Mouse (Mus musculus): ENCODE data around the gene Cd83. TPM values are rescaled to one million over a fixed set of nuclear protein-coding genes. Genes with fewer than 3 reads are reported as not detected.

Gene Cd83
- total RNA-seq (2021): 1 to 10 TPM; 5.5 to 6.4 TPM
- long read RNA-seq, experiment 1, transcript Cd83-201 (5 exons, 2,477 nt): major isoform, 18 of 21 reads
- long read RNA-seq, experiment 1, partial matches to known transcripts: 0 of 21 reads
- long read RNA-seq, experiment 1, other reads (novel, unspliced or antisense): 3 of 21 reads
- long read RNA-seq, experiment 2, transcript Cd83-201 (5 exons, 2,477 nt): major isoform, 16 of 19 reads
- long read RNA-seq, experiment 2, partial matches to known transcripts: 0 of 19 reads
- long read RNA-seq, experiment 2, other reads (novel, unspliced or antisense): 1 of 19 reads

GRCm38 (mm10) chr13:43784725-43785711, at the start of gene Cd83:
Cd83 (plus strand) TSS chr13:43784775.
- intact Hi-C loops (cut with DNase I): no loop called here
- DNase-seq (ENCODE audit: low spot score in 2 of 2): peak; percentile 50 to 53

DNA sequence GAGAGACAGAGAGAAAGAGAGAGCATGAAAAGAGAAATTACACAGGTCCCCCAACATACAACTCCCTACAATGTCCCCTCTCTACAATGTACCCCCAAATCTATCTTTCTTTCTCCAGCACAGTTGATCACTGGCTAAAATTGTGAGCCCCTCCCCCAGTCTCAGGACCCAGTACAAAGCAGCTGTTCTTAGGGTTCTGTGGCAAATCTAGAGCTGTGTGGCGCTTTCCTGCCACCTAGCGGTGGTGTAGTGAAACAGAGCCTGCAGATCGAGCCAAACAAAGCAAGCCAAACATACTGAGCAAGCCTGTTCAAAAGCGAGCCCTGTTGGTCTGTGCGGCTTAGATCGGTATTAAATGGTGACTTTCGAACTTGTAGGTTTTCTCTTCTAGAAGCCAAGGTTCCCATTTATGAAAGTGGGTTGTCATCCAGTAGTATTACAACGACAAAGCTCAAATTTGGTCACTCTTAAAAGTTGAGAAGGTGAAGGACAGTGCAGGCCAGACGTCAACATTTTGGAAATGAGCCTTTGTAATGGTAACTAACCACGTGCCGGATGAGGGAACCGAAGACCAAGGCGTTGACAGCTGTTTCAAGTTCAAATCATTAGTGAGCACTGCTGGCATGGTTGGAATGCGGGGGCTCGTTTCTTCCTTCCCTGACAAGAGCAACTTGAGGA, 44.8 kb upstream of the Cd83 start:
- peak; percentile 85 to 86 for DNase-seq (ENCODE audit: low spot score in 2 of 2)
- intact Hi-C loops (cut with DNase I): loop anchor here (2.0 to 10.0 kb wide), 3 partner anchors 143 to 565 kb away; partner anchors contain the start of genes Mcur1 and Tbc1d7

DNA sequence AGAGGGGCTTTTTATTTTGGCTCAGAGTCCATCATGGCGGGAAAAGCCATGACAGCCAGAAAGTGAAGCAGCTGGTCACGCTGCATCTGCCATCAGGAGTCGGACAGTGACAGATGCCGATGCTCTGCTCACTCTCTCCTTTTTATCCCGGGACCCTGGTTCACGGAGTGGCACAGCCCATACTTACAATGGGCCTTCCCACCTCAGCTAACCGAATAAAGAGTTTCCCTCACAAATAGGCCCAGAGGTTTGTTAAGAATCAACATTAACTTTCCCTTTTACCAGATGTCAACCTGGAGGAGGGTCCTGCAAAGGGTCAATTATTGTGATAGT, 44.3 kb upstream of the Cd83 start:
- no peak for DNase-seq (ENCODE audit: low spot score in 2 of 2)
- intact Hi-C loops (cut with DNase I): no loop called here

- DNase-seq (ENCODE audit: low spot score in 2 of 2): no peak
- intact Hi-C loops (cut with DNase I): no loop called here
Observed at GRCm38 (mm10) chr13:43742677-43743076, 41.9 kb upstream of the Cd83 start.

- intact Hi-C loops (cut with DNase I): no loop called here
- DNase-seq (ENCODE audit: low spot score in 2 of 2): no peak
Observed at GRCm38 (mm10) chr13:43744259-43744658, 40.3 kb upstream of the Cd83 start.

- intact Hi-C loops (cut with DNase I): no loop called here
- DNase-seq (ENCODE audit: low spot score in 2 of 2): no peak
Observed at GRCm38 (mm10) chr13:43750301-43750700, 34.3 kb upstream of the Cd83 start.

DNA sequence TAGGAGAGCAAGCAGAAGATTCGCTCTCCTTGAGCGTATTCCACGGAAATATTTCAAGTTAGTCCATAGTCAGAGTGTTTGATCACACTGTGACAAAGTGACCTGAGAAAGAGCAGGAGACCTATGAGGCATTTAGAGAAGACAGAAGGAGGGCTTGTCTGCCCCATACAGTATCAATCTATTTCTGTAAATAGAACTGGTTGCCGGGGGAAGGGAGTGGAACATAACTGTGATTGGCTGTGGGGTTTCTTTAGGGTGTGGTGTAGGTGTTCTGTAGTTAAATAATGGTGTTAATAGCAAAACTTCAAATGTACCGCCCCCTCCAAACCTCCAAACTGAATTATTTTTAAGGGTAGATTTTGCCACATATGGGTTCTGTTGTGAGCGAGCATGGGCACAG, 33.6 kb upstream of the Cd83 start:
- no peak for DNase-seq (ENCODE audit: low spot score in 2 of 2)
- intact Hi-C loops (cut with DNase I): no loop called here

GRCm38 (mm10) chr13:43752407-43752806, 32.2 kb upstream of the Cd83 start:
- no peak for DNase-seq (ENCODE audit: low spot score in 2 of 2)
- intact Hi-C loops (cut with DNase I): no loop called here

DNA sequence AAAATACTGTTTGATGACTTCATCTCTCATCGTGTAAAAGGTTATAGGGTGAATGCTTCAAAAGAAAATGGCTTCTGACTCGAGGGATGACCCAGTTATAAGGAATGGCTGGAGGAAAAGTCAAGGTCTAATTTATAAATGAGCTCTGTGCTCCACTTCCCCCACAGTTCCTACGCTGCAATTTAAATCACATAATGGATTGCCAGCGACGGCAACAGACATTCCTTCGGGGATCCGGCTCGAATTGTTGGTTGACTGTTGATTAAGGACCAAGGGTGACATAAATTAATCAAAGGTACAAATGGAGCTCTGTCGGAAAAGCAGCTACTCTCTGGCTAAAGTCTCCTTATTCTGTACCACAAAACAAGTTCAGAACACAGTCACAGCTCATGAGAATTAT, 30.9 kb upstream of the Cd83 start:
- intact Hi-C loops (cut with DNase I): no loop called here

GRCm38 (mm10) chr13:43754455-43755128, 30.0 kb upstream of the Cd83 start:
- intact Hi-C loops (cut with DNase I): no loop called here
- DNase-seq (ENCODE audit: low spot score in 2 of 2): no peak

More for the DNA sequence above, 30.9 kb upstream of the Cd83 start:
- DNase-seq (ENCODE audit: low spot score in 2 of 2): no peak

GRCm38 (mm10) chr13:43755573-43755972, 29.0 kb upstream of the Cd83 start:
- intact Hi-C loops (cut with DNase I): no loop called here
- no peak for DNase-seq (ENCODE audit: low spot score in 2 of 2)

DNA sequence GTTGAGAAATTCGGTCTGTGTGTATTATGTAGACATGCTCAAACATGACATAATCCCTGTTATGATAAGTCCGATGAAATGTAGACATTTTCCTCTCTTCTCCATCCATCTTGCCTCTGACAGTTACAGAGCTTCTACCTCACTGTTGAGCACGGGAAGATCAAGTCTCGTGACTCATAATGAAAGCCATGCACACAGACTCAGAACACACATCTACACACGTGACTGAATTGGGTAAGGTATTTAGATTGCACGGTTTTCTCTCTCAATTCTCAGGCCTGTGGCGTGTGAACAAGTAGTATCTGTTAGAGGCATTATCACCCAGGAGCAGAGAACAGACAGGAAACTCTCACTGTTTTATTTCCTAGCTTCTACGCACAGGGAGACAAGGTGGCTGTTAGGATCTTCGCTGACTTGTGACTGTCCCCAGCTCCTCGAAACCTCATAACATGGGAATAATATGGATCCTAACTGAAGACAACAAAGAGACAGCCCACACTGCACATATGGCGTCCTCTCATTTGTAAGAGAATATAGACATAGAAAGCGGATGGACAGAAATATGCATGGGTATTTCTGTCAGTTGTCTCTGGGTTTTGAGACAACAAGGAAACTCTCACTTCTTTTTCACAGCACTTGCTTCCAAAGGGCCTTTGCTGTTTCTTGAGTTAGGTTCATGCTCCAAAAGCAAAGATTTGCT, 23.3 kb upstream of the Cd83 start:
- DNase-seq (ENCODE audit: low spot score in 2 of 2): no peak
- intact Hi-C loops (cut with DNase I): no loop called here

DNA sequence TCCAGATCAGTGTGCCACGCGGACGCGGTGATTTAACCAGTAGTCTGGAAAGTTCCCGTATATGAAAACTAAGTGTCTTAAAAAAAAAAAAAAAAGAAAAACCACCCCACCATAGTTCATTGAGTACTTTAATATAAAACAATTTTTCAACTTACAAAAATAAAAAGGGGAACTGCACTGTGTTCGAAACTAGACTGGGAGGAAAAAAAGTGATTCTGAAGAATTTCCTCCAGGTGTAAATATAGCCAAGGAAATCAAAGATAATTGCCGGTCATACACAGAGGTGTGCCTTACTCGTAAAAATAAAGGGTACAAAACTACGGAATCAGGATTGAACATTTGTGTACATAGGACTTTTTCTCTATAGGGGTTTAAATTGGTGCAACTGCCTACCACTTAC, 21.7 kb upstream of the Cd83 start:
- no peak for DNase-seq (ENCODE audit: low spot score in 2 of 2)
- intact Hi-C loops (cut with DNase I): no loop called here

GRCm38 (mm10) chr13:43763301-43763994, 21.1 kb upstream of the Cd83 start:
- DNase-seq (ENCODE audit: low spot score in 2 of 2): no peak
- intact Hi-C loops (cut with DNase I): no loop called here

DNA sequence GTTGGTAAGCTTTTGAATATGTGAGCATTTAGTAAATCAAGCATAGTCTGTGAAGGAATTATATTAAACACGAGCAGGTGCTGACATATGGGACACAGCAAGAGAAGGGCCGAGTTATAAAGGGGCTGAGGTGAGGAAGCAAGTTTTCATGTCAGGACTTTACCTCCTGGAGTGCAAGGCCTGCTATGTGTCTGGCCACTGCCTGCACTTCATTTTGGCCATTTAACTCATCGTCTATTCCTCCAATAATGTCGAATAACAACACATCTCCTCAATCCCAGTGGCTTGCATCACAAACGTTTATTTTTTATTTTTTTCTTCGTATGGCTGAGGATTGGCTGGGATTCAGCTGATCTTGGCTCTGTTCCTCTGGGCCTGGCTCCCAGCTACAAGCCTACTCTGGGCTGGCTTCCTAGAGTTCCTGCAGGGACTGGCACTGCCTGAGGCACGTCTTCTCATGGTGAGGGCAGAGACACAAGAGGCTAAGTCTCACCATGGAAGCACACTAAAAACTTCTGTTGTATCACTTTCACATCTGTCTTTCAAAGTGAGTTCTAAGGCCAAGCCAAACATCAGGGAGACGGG, 20.5 kb upstream of the Cd83 start:
- intact Hi-C loops (cut with DNase I): no loop called here
- peak; percentile 50 to 60 for DNase-seq (ENCODE audit: low spot score in 2 of 2)

- DNase-seq (ENCODE audit: low spot score in 2 of 2): peak in 1 of 2 experiments; percentile 25
- intact Hi-C loops (cut with DNase I): no loop called here
Observed at GRCm38 (mm10) chr13:43765293-43765814, 19.2 kb upstream of the Cd83 start.

DNA sequence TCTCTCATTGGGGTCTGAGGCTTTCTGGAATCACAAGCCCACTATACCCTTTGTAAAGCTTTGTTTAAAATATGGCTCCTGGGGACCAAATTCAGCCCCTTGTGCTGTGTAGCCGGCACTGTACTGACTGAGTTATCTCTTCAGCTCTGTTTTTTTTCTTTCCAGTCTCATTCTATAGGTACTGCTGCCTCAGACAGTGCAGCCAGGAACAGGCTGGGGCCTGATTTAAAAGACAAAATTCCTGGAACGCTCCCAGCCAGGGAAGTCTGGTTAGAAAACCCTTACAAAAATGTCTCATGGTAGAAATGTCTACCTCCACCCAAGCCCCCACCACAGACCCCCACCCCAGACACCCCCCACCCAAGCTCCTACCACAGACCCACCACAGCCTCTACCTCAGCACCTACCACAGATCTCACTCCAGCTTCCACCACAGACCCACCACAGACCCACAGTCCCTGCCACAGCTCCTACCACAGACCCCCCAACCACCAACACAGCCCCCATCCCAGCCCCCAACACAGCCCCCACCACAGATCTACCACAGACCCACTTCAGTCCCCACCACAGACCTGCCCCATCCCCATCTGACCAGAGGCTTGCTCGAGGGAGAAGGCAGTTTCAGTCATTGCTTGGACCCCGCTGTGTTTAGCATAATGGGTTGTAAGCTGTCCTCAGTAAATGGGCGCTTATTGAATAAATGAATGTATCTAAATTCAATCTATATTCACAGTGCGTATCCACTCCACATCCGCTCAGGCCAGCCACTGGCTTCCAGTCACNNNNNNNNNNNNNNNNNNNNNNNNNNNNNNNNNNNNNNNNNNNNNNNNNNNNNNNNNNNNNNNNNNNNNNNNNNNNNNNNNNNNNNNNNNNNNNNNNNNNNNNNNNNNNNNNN, 17.5 kb upstream of the Cd83 start:
- intact Hi-C loops (cut with DNase I): no loop called here
- no peak for DNase-seq (ENCODE audit: low spot score in 2 of 2)

Data from left cerebral cortex, postnatal 14 days (tissue).